In genomic region chr19:4206971-4207370, GRCm38 (mm10) we compare ENCODE assay signal across 9 mouse cellular contexts. TPM values are rescaled to one million over a fixed set of nuclear protein-coding genes. Genes with fewer than 3 reads are reported as not detected.
DNase-seq lines count a peak whose midpoint lies in the region; ATAC-seq lines count a peak whose summit lies in the region.
"Had no signal": no experiment of that assay in that cellular context is flagged by ENCODE, and none has a peak within 500 bp of the region (broad histone marks: within the 10 kb centered on the region; RNA-seq: fewer than 3 reads in every experiment).

No protein-coding gene starts in this region.

- WGBS in forebrain, embryonic 13.5 days, result 10% methylated on average over 2 of the region's 2 CpGs
- WGBS in hindbrain, embryonic 13.5 days, result 0% methylated on average over 2 of the region's 2 CpGs
- 2% methylated on average over 2 of the region's 2 CpGs for WGBS in midbrain, embryonic 13.5 days

- H3K4me3 ChIP-seq in forebrain, embryonic 13.5 days, result no peak overlapping the region
- no peak overlapping the region for H3K4me3 ChIP-seq in hindbrain, embryonic 13.5 days
- no peak overlapping the region for H3K4me3 ChIP-seq in midbrain, embryonic 13.5 days (replicated peaks)

- intact Hi-C loops in left cerebral cortex, postnatal 25 days (cut with DNase I), result loop anchor here (1.0 kb wide), 1 partner anchor 21 kb away; no protein-coding TSS in a partner anchor

- no peak overlapping the region for H3K9ac ChIP-seq in forebrain, embryonic 13.5 days
- H3K9ac ChIP-seq in hindbrain, embryonic 13.5 days, result no peak overlapping the region
- no peak overlapping the region for H3K9ac ChIP-seq in midbrain, embryonic 13.5 days (replicated peaks)

- no peaks in the 10 kb centered on the region for H3K9me3 ChIP-seq in forebrain, embryonic 13.5 days (replicated peaks)
- H3K9me3 ChIP-seq in hindbrain, embryonic 13.5 days, result no peaks in the 10 kb centered on the region
- H3K9me3 ChIP-seq in midbrain, embryonic 13.5 days, result no peaks in the 10 kb centered on the region

- no peak overlapping the region for H3K27ac ChIP-seq in forebrain, embryonic 13.5 days
- no peak overlapping the region for H3K27ac ChIP-seq in hindbrain, embryonic 13.5 days
- no peak overlapping the region for H3K27ac ChIP-seq in midbrain, embryonic 13.5 days

- no peaks in the 10 kb centered on the region for H3K36me3 ChIP-seq in forebrain, embryonic 13.5 days (ENCODE audit: poor library complexity, severe bottlenecking)
- no peaks in the 10 kb centered on the region for H3K36me3 ChIP-seq in hindbrain, embryonic 13.5 days
- H3K36me3 ChIP-seq in midbrain, embryonic 13.5 days, result no peaks in the 10 kb centered on the region

- H3K4me2 ChIP-seq in forebrain, embryonic 13.5 days, result no peak overlapping the region
- H3K4me2 ChIP-seq in hindbrain, embryonic 13.5 days, result no peak overlapping the region
- no peak overlapping the region for H3K4me2 ChIP-seq in midbrain, embryonic 13.5 days (replicated peaks)

- H3K27me3 ChIP-seq in forebrain, embryonic 13.5 days, result peaks cover 35% of the 10 kb centered on the region
- peaks cover 58% of the 10 kb centered on the region for H3K27me3 ChIP-seq in hindbrain, embryonic 13.5 days
- peaks cover 40% of the 10 kb centered on the region for H3K27me3 ChIP-seq in midbrain, embryonic 13.5 days

- peak; percentile 72 for DNase-seq in ovary, postnatal 36 days (ENCODE audit: low spot score)
- DNase-seq in ovary, postnatal 10 days (ENCODE audit: low spot score), result no peak
- DNase-seq in c-Kit-positive CD71-positive TER-119-positive erythroid progenitor cells, embryonic 14.5 days (ENCODE audit: low spot score), result peak; percentile 52
- peak; percentile 53 to 62 for DNase-seq in left cerebral cortex, postnatal 25 days (ENCODE audit: low spot score in 2 of 2)
- DNase-seq in thymus, postnatal 25 days, result peak; percentile 68

- ATAC-seq in forebrain, embryonic 13.5 days, result peak; percentile 60; the same call in 1 of the 2 replicates
- 0 out of 2 replicates have a peak, but pooled peaks have one; percentile 30 for ATAC-seq in hindbrain, embryonic 13.5 days (ENCODE audit: low FRiP score)
- ATAC-seq in midbrain, embryonic 13.5 days, result peak; percentile 29; the same call in 1 of the 2 replicates

- peaks cover 7% of the 10 kb centered on the region for H3K4me1 ChIP-seq in forebrain, embryonic 13.5 days
- H3K4me1 ChIP-seq in hindbrain, embryonic 13.5 days (replicated peaks), result peaks cover 7% of the 10 kb centered on the region
- peaks cover 6% of the 10 kb centered on the region for H3K4me1 ChIP-seq in midbrain, embryonic 13.5 days (replicated peaks)

RNA-seq across cellular contexts. Expression of gene Rad9a, which starts 5.5 kb away (rescaled TPM):
- 28.9 and 34.7 TPM in 2 replicates for polyA plus RNA-seq in forebrain, embryonic 13.5 days (2015; fragmentation: Nextera tagmentation; extraction: Ambion mirVana)
- polyA plus RNA-seq in hindbrain, embryonic 13.5 days (2015; fragmentation: Nextera tagmentation; extraction: Ambion mirVana), result 20.4 and 24.6 TPM in 2 replicates
- total RNA-seq in left cerebral cortex, postnatal 25 days (2021), result 1 to 10 TPM; 6.9 to 8.0 TPM
- polyA plus RNA-seq in midbrain, embryonic 13.5 days (2015; fragmentation: Nextera tagmentation; extraction: Ambion mirVana), result 24.9 and 26.3 TPM in 2 replicates

RNA-seq across cellular contexts. Expression of gene Clcf1, which starts 7.1 kb away (rescaled TPM):
- 0.63 and 0.76 TPM in 2 replicates for polyA plus RNA-seq in forebrain, embryonic 13.5 days (2015; fragmentation: Nextera tagmentation; extraction: Ambion mirVana)
- 0.58 and 1.0 TPM in 2 replicates for polyA plus RNA-seq in hindbrain, embryonic 13.5 days (2015; fragmentation: Nextera tagmentation; extraction: Ambion mirVana)
- 1 to 10 TPM in 1 of 2 experiments, under 1 TPM in 1; 0.96 to 1.2 TPM for total RNA-seq in left cerebral cortex, postnatal 25 days (2021)
- 0.64 and 0.70 TPM in 2 replicates for polyA plus RNA-seq in midbrain, embryonic 13.5 days (2015; fragmentation: Nextera tagmentation; extraction: Ambion mirVana)

RNA-seq across cellular contexts. Expression of gene AC109138.7, which starts 7.2 kb away (rescaled TPM):
- not detected in 2 replicates for polyA plus RNA-seq in forebrain, embryonic 13.5 days (2015; fragmentation: Nextera tagmentation; extraction: Ambion mirVana)
- not detected in 2 replicates for polyA plus RNA-seq in hindbrain, embryonic 13.5 days (2015; fragmentation: Nextera tagmentation; extraction: Ambion mirVana)
- not detected for total RNA-seq in left cerebral cortex, postnatal 25 days (2021)
- polyA plus RNA-seq in midbrain, embryonic 13.5 days (2015; fragmentation: Nextera tagmentation; extraction: Ambion mirVana), result not detected in 2 replicates
- polyA plus RNA-seq: neural tube, embryonic 14.5 days had no signal

RNA-seq across cellular contexts. Expression of gene Ppp1ca, which starts 15.1 kb away (rescaled TPM):
- 664 and 700 TPM in 2 replicates for polyA plus RNA-seq in forebrain, embryonic 13.5 days (2015; fragmentation: Nextera tagmentation; extraction: Ambion mirVana)
- polyA plus RNA-seq in hindbrain, embryonic 13.5 days (2015; fragmentation: Nextera tagmentation; extraction: Ambion mirVana), result 609 and 611 TPM in 2 replicates
- total RNA-seq in left cerebral cortex, postnatal 25 days (2021), result 100 to 1,000 TPM; 318 to 320 TPM
- polyA plus RNA-seq in midbrain, embryonic 13.5 days (2015; fragmentation: Nextera tagmentation; extraction: Ambion mirVana), result 636 and 651 TPM in 2 replicates

RNA-seq across cellular contexts. Expression of gene Tbc1d10c, which starts 15.9 kb away (rescaled TPM):
- 0.77 and 0.82 TPM in 2 replicates for polyA plus RNA-seq in forebrain, embryonic 13.5 days (2015; fragmentation: Nextera tagmentation; extraction: Ambion mirVana)
- 0.88 and 1.1 TPM in 2 replicates for polyA plus RNA-seq in hindbrain, embryonic 13.5 days (2015; fragmentation: Nextera tagmentation; extraction: Ambion mirVana)
- total RNA-seq in left cerebral cortex, postnatal 25 days (2021), result 1 to 10 TPM; 1.3 to 2.0 TPM
- polyA plus RNA-seq in midbrain, embryonic 13.5 days (2015; fragmentation: Nextera tagmentation; extraction: Ambion mirVana), result 0.78 and 0.93 TPM in 2 replicates
